Mouse (Mus musculus) heart, postnatal 0 days (tissue): ENCODE data around the gene Dxo.
"Not testable (repeated sequence)": the region's sequence is repeated elsewhere in the genome, so short reads cannot be mapped to it uniquely, and the experiment has no call there.

Experiments
- CTCF ChIP-seq: IDR thresholded peaks from 2 replicates; pipeline ENCODE4 v1.5.1; 2016; ENCODE audit warnings: antibody characterized with exemption, control low read depth, low read depth
- EP300 ChIP-seq: IDR thresholded peaks from 2 replicates; pipeline ENCODE4 v1.6.1; 2016; ENCODE audit warnings: antibody characterized with exemption, low read depth

- TF ChIP-seq CTCF, EP300: not testable (repeated sequence)
These were observed 39.4 kb upstream of the Dxo start for GRCm38 (mm10) chr17:34797211-34797995.
